ENCODE assay signal across 9 mouse cellular contexts in the genomic region with DNA sequence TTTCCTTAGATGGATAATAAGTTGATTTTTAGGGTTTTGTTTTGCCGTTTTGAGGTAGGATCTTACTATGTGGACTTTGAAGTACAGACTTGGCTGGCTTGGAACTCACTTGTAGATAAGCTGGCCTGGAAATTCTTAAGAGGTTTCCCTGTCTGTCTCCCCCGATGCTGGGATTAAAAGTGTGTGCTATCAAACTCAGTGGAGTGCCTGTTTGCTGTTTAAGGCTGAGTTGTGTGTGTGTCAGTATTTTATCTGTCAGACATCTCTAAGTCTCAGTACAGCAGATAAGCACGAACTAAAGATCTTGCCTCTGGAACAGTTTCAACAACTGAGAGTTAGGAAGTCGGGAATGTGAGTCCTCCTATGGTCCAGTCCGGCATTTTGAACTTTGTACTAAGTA. TPM values are rescaled to one million over a fixed set of nuclear protein-coding genes. Genes with fewer than 3 reads are reported as not detected.
DNase-seq lines count a peak whose midpoint lies in the region; ATAC-seq and TF ChIP-seq lines count a peak whose summit lies in the region.
"Had no signal": no experiment of that assay in that cellular context is flagged by ENCODE, and none has a peak within 500 bp of the region (broad histone marks: within the 10 kb centered on the region; RNA-seq: fewer than 3 reads in every experiment).

No protein-coding gene starts in this region.

- peaks cover 31% of the 10 kb centered on the region for H3K4me1 ChIP-seq in kidney, embryonic 14.5 days (ENCODE audit: control insufficient read depth, insufficient read depth, low read length)
- H3K4me1 ChIP-seq in embryonic facial prominence, embryonic 11.5 days (ENCODE audit: control insufficient read depth, insufficient read depth, low read length), result no peaks in the 10 kb centered on the region
- H3K4me1 ChIP-seq in intestine, postnatal 0 days (replicated peaks; ENCODE audit: control insufficient read depth, insufficient read depth, low read length), result peaks cover 10% of the 10 kb centered on the region; the same call in 1 of the 2 replicates

- no peaks in the 10 kb centered on the region for H3K27me3 ChIP-seq in kidney, embryonic 14.5 days (ENCODE audit: control insufficient read depth, insufficient read depth, low read length)
- H3K27me3 ChIP-seq in embryonic facial prominence, embryonic 11.5 days (ENCODE audit: control insufficient read depth, insufficient read depth, low read length), result no peaks in the 10 kb centered on the region
- no peaks in the 10 kb centered on the region for H3K27me3 ChIP-seq in intestine, postnatal 0 days (replicated peaks; ENCODE audit: control insufficient read depth, insufficient read depth, low read length)

- H3K4me2 ChIP-seq in kidney, embryonic 14.5 days (replicated peaks; ENCODE audit: low read depth, low read length), result peak overlapping the region; percentile 91
- peak overlapping the region; percentile 65 for H3K4me2 ChIP-seq in embryonic facial prominence, embryonic 11.5 days (ENCODE audit: low read depth, low read length)
- H3K4me2 ChIP-seq in intestine, postnatal 0 days (replicated peaks; ENCODE audit: low read depth), result peak overlapping the region; percentile 92

- DNase-seq in kidney, postnatal 4 days, result no peak
- DNase-seq in embryonic facial prominence, embryonic 11.5 days (ENCODE audit: low spot score), result peak; percentile 18
- peak; percentile 21 for DNase-seq in naive thymus-derived CD4-positive, alpha-beta T cell, adult 2 months (ENCODE audit: low read depth)
- DNase-seq in c-Kit-positive CD71-positive TER-119-positive erythroid progenitor cells, embryonic 14.5 days (ENCODE audit: low spot score), result no peak
- no peak for DNase-seq in spleen, postnatal 14 days (ENCODE audit: low spot score in 2 of 2)
- no peak for DNase-seq in testis, postnatal 14 days (ENCODE audit: low spot score)
- DNase-seq: thymus, postnatal 14 days had no signal

- peak overlapping the region; percentile 93 for H3K4me3 ChIP-seq in kidney, embryonic 14.5 days (ENCODE audit: low read length)
- H3K4me3 ChIP-seq in embryonic facial prominence, embryonic 11.5 days (ENCODE audit: low read depth, low read length), result peak overlapping the region; percentile 87
- peak overlapping the region; percentile 87 for H3K4me3 ChIP-seq in intestine, postnatal 0 days (ENCODE audit: low read depth, low read length)

- no peak for TF ChIP-seq CTCF in intestine, postnatal 0 days (IDR thresholded peaks at IDR 0.05; ENCODE audit: low read depth)

- WGBS in kidney, embryonic 14.5 days, result 7% methylated on average over 5 of the region's 5 CpGs
- 29% methylated on average over 5 of the region's 5 CpGs for WGBS in embryonic facial prominence, embryonic 11.5 days
- whole genome bisulfite sequencing in intestine, postnatal 0 days, result 3% methylated on average over 5 of the region's 5 CpGs

- H3K9me3 ChIP-seq in kidney, embryonic 14.5 days (ENCODE audit: control insufficient read depth, low read length), result no peaks in the 10 kb centered on the region
- H3K9me3 ChIP-seq in embryonic facial prominence, embryonic 11.5 days (replicated peaks; ENCODE audit: control insufficient read depth, low read length), result no peaks in the 10 kb centered on the region
- H3K9me3 ChIP-seq in intestine, postnatal 0 days (ENCODE audit: control insufficient read depth), result no peaks in the 10 kb centered on the region

- H3K9ac ChIP-seq in kidney, embryonic 14.5 days (ENCODE audit: low read depth, low read length), result peak overlapping the region; percentile 98
- peak overlapping the region; percentile 44 for H3K9ac ChIP-seq in embryonic facial prominence, embryonic 11.5 days (replicated peaks; ENCODE audit: low read length)
- peak overlapping the region; percentile 97 for H3K9ac ChIP-seq in intestine, postnatal 0 days (ENCODE audit: low read depth, low read length)

- H3K27ac ChIP-seq in kidney, embryonic 14.5 days (ENCODE audit: low read depth, low read length), result no peak overlapping the region; the same call in 1 of the 2 replicates
- no peak overlapping the region for H3K27ac ChIP-seq in embryonic facial prominence, embryonic 11.5 days (replicated peaks; ENCODE audit: low read depth, low read length)
- peak overlapping the region; percentile 97; the same call in 1 of the 2 replicates for H3K27ac ChIP-seq in intestine, postnatal 0 days (ENCODE audit: low read depth, low read length)

- no peak for ATAC-seq in kidney, embryonic 14.5 days (ENCODE audit: low FRiP score, low TSS enrichment)
- ATAC-seq in embryonic facial prominence, embryonic 11.5 days (replicated peaks; ENCODE audit: insufficient number of reproducible peaks, low FRiP score, low TSS enrichment, low read depth), result no peak
- peak; percentile 36; the same call in 1 of the 2 replicates for ATAC-seq in intestine, postnatal 0 days

- H3K36me3 ChIP-seq in kidney, embryonic 14.5 days (ENCODE audit: control insufficient read depth, insufficient read depth, low read length), result no peaks in the 10 kb centered on the region
- no peaks in the 10 kb centered on the region for H3K36me3 ChIP-seq in embryonic facial prominence, embryonic 11.5 days (replicated peaks; ENCODE audit: control insufficient read depth, insufficient read depth, low read depth, low read length)
- no peaks in the 10 kb centered on the region for H3K36me3 ChIP-seq in intestine, postnatal 0 days (ENCODE audit: control insufficient read depth, insufficient read depth)

RNA-seq across cellular contexts. Expression of a gene that starts 1.6 kb away (rescaled TPM):
- polyA plus RNA-seq in kidney, embryonic 14.5 days (2014; fragmentation: Nextera tagmentation; extraction: Ambion mirVana), result 31.9 and 80.9 TPM in 2 replicates
- polyA plus RNA-seq in embryonic facial prominence, embryonic 11.5 days (2014; fragmentation: Nextera tagmentation; extraction: Ambion mirVana), result 105 and 110 TPM in 2 replicates
- polyA plus RNA-seq in intestine, postnatal 0 days (2015; fragmentation: Nextera tagmentation; extraction: Ambion mirVana), result 26.9 and 29.6 TPM in 2 replicates

Comparison
In these comparisons a context has a peak if more than half of its experiments do, and no peak if none do; other contexts are left out.
1. H3K9ac ChIP-seq: peak in every context shown above with its lines; median percentile 98 in kidney, embryonic 14.5 days; 97 in intestine, postnatal 0 days; 44 in embryonic facial prominence, embryonic 11.5 days.
2. DNase-seq: peak in embryonic facial prominence, embryonic 11.5 days (single experiment) and naive thymus-derived CD4-positive, alpha-beta T cell, adult 2 months (single experiment); none in kidney, postnatal 4 days (0 of 2), c-Kit-positive CD71-positive TER-119-positive erythroid progenitor cells, embryonic 14.5 days (single experiment), spleen, postnatal 14 days (0 of 2) and testis, postnatal 14 days (single experiment).
3. Peak in every context shown above with its lines, with median percentiles within 50 percentile points of each other: H3K4me2 ChIP-seq and H3K4me3 ChIP-seq.